Mouse (Mus musculus) embryonic facial prominence, embryonic 11.5 days (tissue): ENCODE data around the gene Rdm1. TPM values are rescaled to one million over a fixed set of nuclear protein-coding genes. Genes with fewer than 3 reads are reported as not detected.

ENCODE experiments used
- ATAC-seq: fragments of 200-750 bp; cut with Nextera tagmentation; replicated peaks from 2 replicates; pipeline ENCODE4 v1.8.0; 2017; ENCODE audit warnings: low read depth; ENCODE audit not compliant: insufficient number of reproducible peaks, low FRiP score, low TSS enrichment
- DNase-seq: peaks from one replicate; pipeline ENCODE4 v3.0.0-alpha.2; 2015; ENCODE audit warnings: low spot score
- H3K27ac ChIP-seq: fragments of 300-500 bp; sonication (generic); replicated peaks from 2 replicates; pipeline ENCODE4 v1.5.1; 2014; ENCODE audit warnings: mild to moderate bottlenecking, low read depth, low read length, control low read depth
- H3K27me3 ChIP-seq: fragments of 300-500 bp; sonication (generic); 2 replicates; pipeline ENCODE4 v1.6.1; 2014; ENCODE audit warnings: mild to moderate bottlenecking, low read length, moderate library complexity, mixed read lengths; ENCODE audit not compliant: control insufficient read depth, insufficient read depth
- H3K36me3 ChIP-seq: fragments of 300-500 bp; sonication (generic); replicated peaks from 2 replicates; pipeline ENCODE4 v1.6.1; 2014; ENCODE audit warnings: low read depth, mild to moderate bottlenecking, low read length, moderate library complexity, mixed read lengths; ENCODE audit not compliant: control insufficient read depth, insufficient read depth
- H3K4me1 ChIP-seq: fragments of 300-500 bp; sonication (generic); 2 replicates; pipeline ENCODE4 v1.6.1; 2014; ENCODE audit warnings: low read length, mixed read lengths; ENCODE audit not compliant: control insufficient read depth, insufficient read depth
- H3K4me2 ChIP-seq: fragments of 300-500 bp; sonication (generic); 2 replicates; pipeline ENCODE4 v1.6.1; 2014; ENCODE audit warnings: low read depth, mild to moderate bottlenecking, control low read depth, low read length, moderate library complexity
- H3K4me3 ChIP-seq: fragments of 300-500 bp; sonication (generic); 2 replicates; pipeline ENCODE4 v1.5.1; 2014; ENCODE audit warnings: low read depth, low read length, control low read depth
- H3K9ac ChIP-seq: fragments of 300-500 bp; sonication (generic); replicated peaks from 2 replicates; pipeline ENCODE4 v1.6.1; 2014; ENCODE audit warnings: mild to moderate bottlenecking, control low read depth, low read length
- H3K9me3 ChIP-seq: fragments of 300-500 bp; sonication (generic); replicated peaks from 2 replicates; pipeline ENCODE4 v1.6.1; 2016; ENCODE audit warnings: mild to moderate bottlenecking, low read length, inconsistent platforms, mixed read lengths; ENCODE audit not compliant: control insufficient read depth
- WGBS: fragments of 180-500 bp; shearing (Covaris S2); extraction: QIAGEN DNeasy Blood & Tissue Kit; methylation state at CpG from one replicate; pipeline ENCODE4 v1.1.7; 2014; 5-methylcytosine and 5-hydroxymethylcytosine counted together
- polyA plus RNA-seq: library from polyadenylated mRNA; unstranded; fragments of >200 nt; fragmentation: Nextera tagmentation; extraction: Ambion mirVana; gene quantifications from 2 replicates; pipeline ENCODE4 v1.2.1, GENCODE M21; 2014

The Rdm1 gene
- polyA plus RNA-seq, 1 experiment from 2014 or later: 43.0 TPM

DNA sequence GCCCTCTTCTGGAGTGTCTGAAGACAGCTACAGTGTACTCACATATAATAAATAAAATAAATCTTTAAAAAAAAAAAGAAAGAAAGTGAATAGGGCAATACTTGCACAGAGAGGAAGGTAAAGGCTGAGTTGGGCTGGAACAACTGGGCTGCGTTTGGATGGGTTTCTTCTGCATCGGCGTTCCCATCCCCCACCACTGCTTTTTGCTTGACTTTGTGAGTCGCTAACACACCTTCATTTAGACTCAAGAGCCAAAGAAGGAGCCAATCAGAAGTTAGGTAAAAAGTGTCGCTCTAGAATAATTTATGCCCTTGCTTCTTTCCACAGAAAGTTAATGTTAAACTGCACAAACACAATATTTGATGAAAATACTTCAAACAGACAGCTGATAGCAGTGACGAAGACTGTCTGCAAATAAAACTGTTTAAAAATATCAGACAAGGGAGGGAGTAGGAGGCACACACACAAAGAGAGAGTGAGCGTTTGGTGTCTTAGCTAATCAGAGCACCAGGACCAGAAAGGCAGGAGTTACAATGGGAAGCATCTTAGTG, 55.5 kb downstream of the Rdm1 start:
- DNase-seq (no peak), ATAC-seq (no peak)
- H3K4me1 ChIP-seq: no peaks in the 10 kb centered on the region
- no peak overlapping the region for H3K4me3 ChIP-seq
- H3K4me2 ChIP-seq: no peak overlapping the region
- H3K27ac ChIP-seq: no peak overlapping the region
- WGBS: 75% methylated on average over 7 of the region's 7 CpGs
- H3K9ac ChIP-seq: no peak overlapping the region
- H3K36me3 ChIP-seq: no peaks in the 10 kb centered on the region
- no peaks in the 10 kb centered on the region for H3K9me3 ChIP-seq
- no peaks in the 10 kb centered on the region for H3K27me3 ChIP-seq

Other genes with a start within 250 kb of the Rdm1 start
- 89.6 and 90.9 TPM in 2 replicates for gene Aarsd1, start 209.6 kb upstream of the Rdm1 start, polyA plus RNA-seq
- gene Gm27029, start 202.4 kb upstream of the Rdm1 start, polyA plus RNA-seq: 10.1 and 12.8 TPM in 2 replicates
- 10.4 and 11.8 TPM in 2 replicates for gene Rundc1, start 202.1 kb upstream of the Rdm1 start, polyA plus RNA-seq
- gene Ptges3l, start 201.9 kb upstream of the Rdm1 start, polyA plus RNA-seq: 3.5 and 3.9 TPM in 2 replicates
- gene Rpl27, start 184.9 kb upstream of the Rdm1 start, polyA plus RNA-seq: 432 and 435 TPM in 2 replicates
- gene Ifi35, start 178.8 kb upstream of the Rdm1 start, polyA plus RNA-seq: 2.4 and 2.7 TPM in 2 replicates
- 9.4 and 10.2 TPM in 2 replicates for gene Rnd2, start 162.2 kb upstream of the Rdm1 start, polyA plus RNA-seq
- 20.9 and 24.6 TPM in 2 replicates for gene Vat1, start 161.0 kb upstream of the Rdm1 start, polyA plus RNA-seq
- 21.4 and 24.7 TPM in 2 replicates for gene Brca1, start 75.2 kb upstream of the Rdm1 start, polyA plus RNA-seq
- gene Nbr1, start 75.0 kb upstream of the Rdm1 start, polyA plus RNA-seq: 69.2 and 74.1 TPM in 2 replicates
- gene Tmem106a, start 45.0 kb upstream of the Rdm1 start, polyA plus RNA-seq: 2.0 and 2.4 TPM in 2 replicates
- gene Gm11634, start 27.9 kb upstream of the Rdm1 start, polyA plus RNA-seq: not detected in 2 replicates
- 2.8 and 4.3 TPM in 2 replicates for gene Arl4d, start 38.3 kb downstream of the Rdm1 start, polyA plus RNA-seq
- gene Dhx8, start 105.7 kb downstream of the Rdm1 start, polyA plus RNA-seq: 46.7 and 47.3 TPM in 2 replicates
- 14.5 and 15.1 TPM in 2 replicates for gene Etv4, start 158.2 kb downstream of the Rdm1 start, polyA plus RNA-seq